Mouse (Mus musculus) left cerebral cortex, postnatal 36 days (tissue): Measurements from ENCODE around the gene S100a14. TPM values are rescaled to one million over a fixed set of nuclear protein-coding genes. Genes with fewer than 3 reads are reported as not detected.

ENCODE experiments used
- DNase-seq, 2 experiments: peaks; one replicate each; pipeline ENCODE4 v3.0.0; 2021 to 2022; ENCODE audit warnings: low spot score in 2 of 2, mixed read lengths in 1 of 2
- intact Hi-C: fragments of 180-260 bp; cut with DNase I; formaldehyde crosslinking; loops from one replicate; pipeline ENCODE4 v1.15.1; 2025
- total RNA-seq, 2 experiments: library from RNA; stranded (reverse); gene quantifications; 2 replicates each; pipeline ENCODE4 v1.2.3; 2021

S100a14 gene
- total RNA-seq, 2 experiments from 2014 or later = 0.34 to 0.44 TPM

DNA sequence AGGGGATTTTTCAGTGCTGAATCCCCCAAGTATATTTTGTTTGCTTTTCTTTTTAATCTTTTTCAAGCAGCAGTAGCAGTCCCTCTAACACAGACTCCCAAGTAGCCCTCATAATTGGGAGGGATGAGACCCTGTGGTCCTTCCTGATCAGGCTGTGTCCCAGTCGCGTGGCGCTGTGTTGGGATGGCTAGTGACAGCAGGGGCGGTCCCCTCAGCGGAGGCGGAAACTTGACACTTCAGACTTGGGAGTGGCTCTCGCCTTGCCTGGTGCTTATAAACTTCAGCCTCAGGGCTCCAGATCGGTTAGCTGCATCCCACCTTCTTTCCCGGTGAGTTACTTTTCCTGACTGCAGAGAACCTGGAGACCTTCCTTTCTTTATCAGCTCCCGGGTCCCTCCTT, 12.0 kb upstream of the S100a14 start:
- DNase-seq = no peak
- intact Hi-C loops = loop anchor here (5.0 kb wide), 1 partner anchor 138 kb away; the partner anchor contains the start of gene S100a7a

DNA sequence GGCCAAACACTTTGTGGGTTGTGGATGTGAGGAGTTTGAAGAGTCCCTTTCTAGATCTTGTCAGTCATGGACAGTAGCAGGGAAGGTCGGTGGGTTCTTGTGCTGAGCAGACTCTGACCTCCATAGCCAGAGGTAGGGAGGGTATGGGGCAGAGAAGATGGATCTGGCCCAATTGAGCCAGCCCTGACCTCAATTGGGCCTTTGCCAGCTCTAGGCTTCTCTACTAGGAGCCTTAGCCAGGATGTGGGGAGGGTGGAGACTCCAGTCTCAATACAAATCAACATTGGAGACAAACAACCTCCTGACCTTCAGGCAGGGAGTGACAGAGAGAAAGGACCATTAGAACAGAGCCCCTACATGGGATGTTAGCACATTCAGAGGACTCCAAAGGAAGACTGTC, 11.4 kb upstream of the S100a14 start:
- intact Hi-C loops = no loop called here

DNA sequence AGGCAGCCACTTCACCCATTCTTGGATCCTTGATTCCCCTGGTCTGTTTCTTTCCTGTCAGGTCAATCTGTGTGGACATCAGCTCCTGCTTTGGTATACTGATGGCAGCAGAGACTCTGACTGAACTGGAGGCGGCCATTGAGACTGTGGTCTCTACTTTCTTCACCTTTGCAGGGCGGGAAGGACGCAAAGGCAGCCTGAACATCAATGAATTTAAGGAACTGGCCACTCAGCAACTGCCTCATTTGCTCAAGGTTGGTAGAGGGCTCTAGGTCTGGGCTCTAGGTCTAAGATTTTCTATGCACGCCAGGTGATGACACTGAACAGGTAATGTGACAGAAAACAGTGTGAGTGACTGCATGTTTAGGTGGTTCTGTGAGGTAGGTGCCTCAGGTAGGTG, 10.9 kb upstream of the S100a14 start:
- intact Hi-C loops = no loop called here
- no peak for DNase-seq

More for the DNA sequence above, 11.4 kb upstream of the S100a14 start:
- DNase-seq = no peak

DNA sequence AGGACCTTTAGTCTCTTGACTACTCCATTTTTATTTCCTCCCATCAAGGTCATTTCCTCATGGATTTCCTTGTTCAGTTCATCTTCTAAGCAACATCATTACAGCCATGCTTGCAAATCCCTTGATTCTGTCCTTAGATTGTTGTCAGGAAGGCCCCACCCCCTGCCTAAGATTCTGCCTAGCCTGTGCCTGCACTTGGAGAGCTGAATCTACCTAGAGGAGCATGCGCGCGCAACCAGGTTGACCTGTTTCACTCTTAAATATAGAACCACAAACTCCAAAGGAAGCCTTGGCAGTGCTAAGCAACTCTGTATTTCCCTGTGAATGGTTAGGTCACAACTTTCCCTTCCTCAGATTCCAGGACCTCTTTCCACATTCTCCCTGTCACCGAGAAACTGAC, 8.9 kb upstream of the S100a14 start:
- intact Hi-C loops = no loop called here
- no peak for DNase-seq

DNA sequence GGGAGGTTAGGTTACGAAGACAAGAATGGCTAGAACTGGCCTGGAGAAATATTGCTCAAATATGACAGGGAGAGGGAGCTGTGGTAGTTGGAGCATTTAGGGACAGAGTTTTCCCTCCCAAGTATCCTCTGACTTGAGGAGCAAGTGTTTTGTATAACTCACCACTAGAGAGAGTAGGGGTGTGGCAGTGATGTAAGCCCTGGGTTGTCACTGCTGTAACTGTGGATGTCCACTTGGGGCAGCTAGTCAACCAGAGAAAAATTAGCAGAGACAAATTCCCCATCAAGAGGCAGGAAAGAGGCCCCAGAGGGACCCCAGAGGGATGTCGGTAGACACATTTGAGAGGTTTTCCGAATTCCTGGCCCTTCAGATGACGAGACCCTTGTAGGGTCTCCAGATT, 1.2 kb upstream of the S100a14 start:
- intact Hi-C loops = loop anchor here (5.0 kb wide), 2 partner anchors 52 to 87 kb away; partner anchors contain the start of gene S100a6
- no peak for DNase-seq

DNA sequence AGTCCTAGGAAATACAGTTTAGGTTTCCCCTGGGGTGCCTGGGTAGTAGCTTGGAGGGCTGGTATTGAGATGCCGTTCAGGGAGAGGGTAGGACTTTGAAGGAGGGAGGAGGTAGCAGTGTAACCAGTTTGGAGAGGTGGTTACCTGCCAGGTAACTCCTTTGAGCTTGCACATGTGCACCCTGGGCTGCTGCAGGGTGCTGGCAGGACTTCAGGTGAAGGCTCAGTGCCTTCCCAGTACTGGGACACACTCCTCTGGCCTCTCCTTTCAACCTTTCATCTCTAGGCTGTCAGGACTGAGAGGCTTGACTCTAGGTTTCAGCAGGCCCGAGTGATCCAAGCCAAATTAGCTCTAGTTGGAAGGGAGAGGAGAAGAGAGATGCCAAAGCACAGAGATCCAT, 580 bp upstream of the S100a14 start:
- intact Hi-C loops = loop anchor here (5.0 kb wide), 2 partner anchors 51 to 86 kb away; partner anchors contain the start of gene S100a6
- no peak for DNase-seq

DNA sequence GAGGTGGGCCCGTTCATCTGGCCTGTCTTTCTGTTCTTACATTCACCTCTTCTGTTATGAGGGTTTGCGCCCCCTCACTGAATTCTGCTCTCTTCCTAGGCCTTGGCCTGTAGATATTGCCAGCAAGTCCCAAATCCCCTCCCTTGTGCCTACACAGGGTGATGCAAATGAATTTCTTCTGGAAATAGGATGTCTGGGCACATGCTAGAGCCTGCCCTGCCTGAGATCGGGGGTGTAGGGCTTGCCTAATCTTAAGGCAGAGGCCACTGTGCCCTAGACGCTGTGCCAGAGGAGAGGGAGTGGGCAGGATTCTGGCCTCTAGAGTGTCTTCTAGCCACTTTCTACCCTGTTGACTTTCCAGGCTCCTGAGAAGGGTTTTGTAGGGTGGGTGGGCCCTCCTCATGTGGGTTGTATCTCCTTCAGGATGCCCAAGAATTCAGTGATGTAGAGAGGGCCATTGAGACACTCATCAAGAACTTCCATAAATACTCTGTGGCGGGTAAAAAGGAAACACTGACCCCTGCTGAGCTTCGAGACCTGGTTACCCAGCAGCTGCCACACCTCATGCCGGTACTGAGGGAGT, 726 bp downstream of the S100a14 start:
- no peak for DNase-seq
- intact Hi-C loops = loop anchor here (5.0 kb wide), 2 partner anchors 50 to 85 kb away; partner anchors contain the start of gene S100a6

DNA sequence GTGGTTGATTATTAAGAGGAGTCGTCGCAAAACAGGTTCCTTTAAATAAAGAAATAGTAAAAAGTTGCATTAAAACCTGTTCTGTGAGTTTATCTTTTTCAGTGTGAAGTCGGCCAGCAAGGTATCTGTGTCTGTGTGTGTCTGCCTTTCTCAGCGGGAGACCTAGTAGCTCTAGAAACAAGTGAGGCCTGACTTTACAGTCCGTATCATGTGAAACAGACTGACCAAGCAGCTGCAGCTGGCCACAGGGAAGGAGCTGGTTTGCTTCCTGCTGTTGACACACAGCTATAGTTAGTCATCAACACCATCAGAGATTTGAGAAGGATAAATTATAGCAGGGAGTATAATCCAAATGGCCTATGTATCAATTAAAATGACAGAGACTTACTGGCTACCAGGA, 5.1 kb downstream of the S100a14 start:
- intact Hi-C loops = no loop called here
- no peak for DNase-seq

DNA sequence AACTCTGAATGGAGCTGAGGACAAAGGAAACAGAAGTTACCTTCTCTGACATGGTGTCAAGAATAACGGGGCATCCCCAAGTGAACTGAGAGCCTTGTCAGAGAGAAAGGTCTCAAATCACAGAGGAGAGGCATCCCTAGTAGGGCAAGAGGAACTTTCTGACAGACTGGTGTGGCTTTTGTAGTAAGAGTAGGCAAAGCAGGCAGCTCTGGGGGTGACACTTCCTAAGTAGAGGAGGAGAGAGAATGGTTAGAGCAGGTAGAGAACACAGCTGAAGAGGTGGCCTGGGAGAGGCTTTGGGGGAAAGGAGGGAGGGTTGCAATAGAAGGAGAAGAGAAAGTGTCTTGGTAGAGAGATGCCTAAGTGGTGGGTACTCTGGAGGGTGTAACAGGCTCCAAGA, 8.8 kb downstream of the S100a14 start:
- no peak for DNase-seq
- intact Hi-C loops = no loop called here

DNA sequence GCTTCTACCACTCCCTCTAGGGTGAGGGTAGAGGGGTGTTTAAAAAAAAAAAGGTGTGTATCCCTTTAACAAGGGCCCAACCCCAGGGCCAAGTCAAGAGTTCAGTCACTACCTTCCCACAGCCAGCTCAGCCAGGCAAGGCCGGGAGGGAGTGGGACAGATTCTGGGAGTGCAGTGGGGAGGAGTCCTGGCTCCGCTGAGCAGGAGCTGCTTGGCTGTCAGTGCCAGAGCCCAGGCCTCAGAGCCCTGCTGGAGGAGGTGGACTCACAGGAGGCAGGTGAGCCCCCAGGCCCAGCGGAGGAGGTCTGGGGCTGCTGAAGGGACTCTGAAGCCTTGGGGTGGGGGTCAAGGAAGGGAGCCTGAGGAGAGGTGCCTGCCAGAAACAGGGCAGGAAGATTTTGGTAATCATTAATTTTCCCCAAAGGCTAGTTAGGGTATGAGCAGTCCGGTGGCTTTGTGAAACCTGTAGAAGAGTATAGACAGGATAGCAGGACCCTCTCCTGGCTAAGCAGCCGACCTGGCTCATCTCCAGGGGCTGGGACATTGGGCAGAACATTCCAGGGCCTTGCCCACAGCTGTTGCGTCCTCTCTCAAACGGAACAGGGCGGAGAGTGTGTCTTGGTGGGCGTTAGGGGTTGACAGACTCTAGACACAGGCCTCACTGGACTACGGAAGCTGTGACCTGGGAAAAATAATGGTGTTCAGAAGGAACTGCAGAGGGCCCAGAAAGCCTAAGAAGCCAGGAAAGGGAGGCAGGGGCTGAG, 10.7 kb downstream of the S100a14 start, which contains the start of gene S100a16:
Gene S100a16, plus strand, starts transcription at position 114 of the 764 bp plus-strand sequence.
- intact Hi-C loops = no loop called here
- DNase-seq = no peak

DNA sequence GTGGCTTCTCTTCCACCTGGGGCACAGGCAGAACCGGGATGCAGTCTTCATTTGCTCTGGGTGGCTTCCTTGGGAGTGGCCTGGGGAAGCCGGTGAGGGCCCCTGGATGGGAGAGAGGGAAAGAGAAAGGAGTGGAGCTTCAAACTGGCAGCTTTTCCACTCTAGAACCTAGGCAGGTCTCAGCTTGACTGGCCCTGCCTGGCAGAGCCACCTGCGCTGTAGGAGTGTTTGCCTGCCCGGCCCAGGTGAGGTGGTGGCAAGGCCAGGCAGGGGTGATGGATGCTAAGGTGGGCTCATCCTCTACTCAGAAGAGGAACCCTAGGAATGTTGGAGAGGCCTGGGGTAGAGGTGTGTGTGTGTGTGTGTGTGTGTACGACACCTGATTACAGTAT, 11.2 kb downstream of the S100a14 start:
- intact Hi-C loops = no loop called here
- DNase-seq = no peak

DNA sequence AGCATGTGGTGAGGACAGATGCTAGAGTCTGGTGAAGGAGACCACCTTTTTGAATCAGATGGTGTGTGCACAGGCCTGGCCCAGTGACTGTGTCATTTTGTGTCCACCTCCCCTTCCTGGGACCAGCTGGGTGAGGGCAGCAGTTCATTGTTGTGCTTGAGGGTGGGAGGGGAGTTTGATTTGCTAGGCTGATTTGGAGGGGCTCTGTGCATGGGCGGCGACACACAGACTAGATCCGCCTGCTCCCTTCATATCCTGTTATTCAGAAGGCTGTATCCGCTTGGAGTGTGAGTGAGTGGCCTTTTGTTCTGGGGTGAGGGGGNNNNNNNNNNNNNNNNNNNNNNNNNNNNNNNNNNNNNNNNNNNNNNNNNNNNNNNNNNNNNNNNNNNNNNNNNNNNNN, 14.2 kb downstream of the S100a14 start:
- DNase-seq = no peak
- intact Hi-C loops = no loop called here

DNA sequence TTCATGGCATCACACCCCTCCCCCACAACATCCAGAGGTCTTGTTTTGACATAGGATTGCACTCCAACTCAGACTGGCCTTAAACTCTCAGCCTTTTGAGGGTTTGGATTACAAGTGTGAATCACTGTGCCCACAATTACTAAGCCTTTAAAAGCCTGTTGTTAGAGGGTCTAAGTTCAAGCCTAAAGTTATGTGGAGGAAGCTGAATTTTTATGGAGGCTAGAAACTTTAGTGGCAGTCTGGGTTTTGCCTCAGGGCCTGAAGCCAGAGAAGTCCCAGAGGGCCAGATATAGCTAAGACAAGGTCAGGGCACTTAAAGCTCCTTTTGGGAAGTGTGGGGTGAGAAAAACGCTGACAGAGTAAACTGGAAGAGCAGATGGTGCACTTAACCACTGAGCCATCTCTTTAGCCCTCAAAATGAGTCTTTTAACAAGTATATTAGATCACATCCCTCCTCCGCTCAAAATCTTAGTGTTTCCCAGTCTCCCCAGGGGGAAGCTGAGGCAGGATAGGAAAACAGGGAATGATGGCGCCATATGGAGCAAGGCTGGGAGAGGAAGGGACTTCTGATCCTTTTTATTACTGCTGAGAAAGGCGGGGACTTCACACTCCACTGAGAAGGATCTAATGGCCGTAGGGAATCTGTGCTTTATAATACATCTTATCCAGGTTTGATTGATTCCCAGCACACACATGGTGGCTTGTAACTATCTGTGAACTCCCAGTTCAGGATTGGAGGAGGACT, 23.2 kb downstream of the S100a14 start:
- intact Hi-C loops = no loop called here
- DNase-seq = no peak

DNA sequence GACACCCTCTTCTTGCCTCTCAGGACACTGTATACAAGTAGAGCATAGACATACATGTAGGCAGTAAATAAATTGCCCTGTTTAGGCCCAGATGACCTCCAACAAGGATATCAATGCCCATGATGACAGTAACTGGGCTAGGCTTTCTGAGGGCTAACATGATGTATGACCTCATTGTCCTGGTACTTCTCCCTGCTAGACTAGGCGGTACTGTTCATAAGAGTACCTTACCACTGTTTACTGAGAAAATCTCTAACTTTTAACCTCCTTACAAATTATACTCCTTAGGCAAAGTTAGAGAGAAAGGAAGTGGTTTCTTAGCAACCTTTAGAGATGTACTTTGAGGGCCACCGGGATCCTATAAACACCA, 23.8 kb downstream of the S100a14 start:
- intact Hi-C loops = no loop called here

DNA sequence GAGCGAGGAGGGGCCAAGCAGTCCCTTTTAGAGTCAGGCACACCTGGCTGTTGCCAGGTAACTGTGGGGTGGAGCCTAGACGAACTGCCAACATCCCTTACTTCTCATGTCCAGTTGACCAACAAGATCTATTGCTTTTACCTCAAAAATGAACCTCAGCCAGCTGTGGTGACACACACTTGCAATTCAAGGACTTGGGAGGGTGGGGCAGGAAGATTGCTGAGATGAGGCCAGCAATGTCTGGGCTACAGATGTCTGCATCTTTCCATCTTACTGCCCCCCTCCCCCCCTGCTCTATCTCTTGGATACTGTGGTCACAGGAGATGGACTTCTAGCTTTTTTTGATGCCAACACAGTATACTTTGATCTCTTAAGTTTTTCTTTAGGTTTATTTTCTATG, 25.6 kb downstream of the S100a14 start:
- intact Hi-C loops = no loop called here
- no peak for DNase-seq

More for the DNA sequence above, 23.8 kb downstream of the S100a14 start:
- no peak for DNase-seq

DNA sequence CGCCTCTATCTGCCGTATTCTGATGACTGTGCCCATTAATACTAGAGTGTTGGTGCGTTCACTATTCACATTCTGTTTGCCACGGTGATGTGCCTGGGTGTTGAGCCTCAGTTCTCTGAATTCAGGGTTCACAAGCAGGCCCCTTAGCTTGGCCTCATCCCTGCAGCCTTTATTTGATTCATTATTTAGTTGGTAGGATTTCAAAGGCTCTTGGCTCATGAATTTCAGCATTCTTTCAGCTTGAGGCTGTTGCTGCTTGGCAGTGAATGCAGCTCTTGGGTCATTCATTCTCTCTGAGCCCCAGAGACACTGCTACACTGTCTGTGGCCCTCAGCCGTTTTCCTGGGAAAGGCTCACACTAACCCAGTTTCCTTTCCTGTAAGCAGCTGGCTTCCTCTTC, 29.3 kb downstream of the S100a14 start:
- intact Hi-C loops = no loop called here
- DNase-seq = no peak

DNA sequence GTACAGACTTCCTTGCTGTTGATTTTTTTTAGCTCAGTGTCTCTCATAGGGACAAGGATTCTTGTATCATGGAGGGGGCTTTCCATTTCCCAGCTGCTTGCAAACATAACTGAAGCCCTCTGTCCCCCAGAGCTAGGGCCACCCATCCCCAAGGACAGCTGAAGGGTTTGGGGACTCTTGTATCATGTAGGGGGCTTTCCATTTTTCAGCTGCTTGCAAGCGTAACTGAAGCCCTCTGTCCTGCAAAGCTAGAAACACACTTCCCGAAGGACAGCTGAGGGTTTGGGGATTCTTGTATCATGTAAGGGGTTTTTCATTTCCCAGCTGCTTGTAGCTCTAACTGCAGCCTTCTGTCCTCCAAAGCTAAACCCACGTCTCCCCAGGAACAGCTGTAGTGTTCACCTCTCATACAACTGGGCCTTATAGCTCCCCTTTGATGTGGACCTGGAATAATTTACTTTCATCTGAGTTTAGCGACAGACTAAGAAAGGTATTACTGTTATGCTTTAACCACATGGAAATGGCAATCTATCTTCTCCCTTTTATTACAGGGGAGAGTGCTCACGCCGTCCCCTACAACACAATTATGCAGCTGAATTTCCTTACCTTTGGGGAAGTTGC, 33.5 kb downstream of the S100a14 start, which contains the start of gene S100a3:
Gene S100a3, plus strand, starts transcription at position 571 of the 621 bp plus-strand sequence.
- intact Hi-C loops = no loop called here
- no peak for DNase-seq

DNA sequence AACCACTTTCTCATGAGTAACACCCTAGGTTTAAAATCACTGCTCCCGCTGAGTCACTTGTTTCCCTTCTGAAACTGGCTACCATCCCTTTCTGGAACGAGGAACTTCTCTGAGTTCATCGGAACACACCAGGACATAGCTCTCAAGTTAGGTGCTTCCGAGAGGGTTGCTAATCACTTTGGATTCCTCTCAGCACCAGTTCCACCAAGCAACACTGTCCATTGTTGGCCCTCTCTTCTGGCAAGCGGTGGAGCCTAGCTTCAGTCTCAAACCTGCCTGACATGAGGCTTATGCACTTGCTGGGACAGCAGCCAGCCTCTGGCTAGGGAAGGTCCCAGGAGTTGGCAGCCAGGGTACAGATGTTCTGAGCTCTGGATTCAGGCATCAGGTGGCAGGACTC, 48.0 kb downstream of the S100a14 start:
- no peak for DNase-seq
- intact Hi-C loops = loop anchor here (5.0 kb wide), 1 partner anchor 47 kb away; the partner anchor contains the start of gene S100a14

DNA sequence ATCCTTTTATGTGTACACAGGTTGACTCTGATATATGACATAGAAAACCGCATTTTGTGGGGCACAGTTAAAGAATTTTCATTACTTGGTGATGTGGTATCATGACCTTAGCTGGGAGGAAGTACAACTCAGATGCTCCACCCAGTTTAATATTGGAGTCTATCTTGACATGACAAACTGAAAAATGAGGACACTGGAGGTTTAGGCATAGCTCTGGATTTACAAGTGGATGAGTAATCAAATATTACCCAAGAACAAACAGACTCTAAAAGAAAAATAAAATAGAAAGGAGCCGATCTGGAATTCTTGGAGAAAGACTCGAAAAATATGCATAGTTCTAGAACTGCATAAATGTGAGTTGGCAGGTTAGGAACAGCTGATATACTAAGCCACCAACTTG, 48.7 kb downstream of the S100a14 start:
- no peak for DNase-seq
- intact Hi-C loops = loop anchor here (5.0 kb wide), 1 partner anchor 48 kb away; the partner anchor contains the start of gene S100a14
